Mouse (Mus musculus): ENCODE measurements around the gene Nme1.

- TF ChIP-seq CTCF (IDR thresholded peaks at IDR 0.05; ENCODE audit: low read depth, low read length) (no peak), POLR2A (IDR thresholded peaks at IDR 0.05; ENCODE audit: borderline replicate concordance, low read depth, low read length) (no peak)
Observed at GRCm38 (mm10) chr11:93956159-93956558, 12.2 kb downstream of the Nme1 start, which contains the start of gene Nme2.
